Mouse (Mus musculus): ENCODE data around the gene Acta2.

Acta2 gene

DNA sequence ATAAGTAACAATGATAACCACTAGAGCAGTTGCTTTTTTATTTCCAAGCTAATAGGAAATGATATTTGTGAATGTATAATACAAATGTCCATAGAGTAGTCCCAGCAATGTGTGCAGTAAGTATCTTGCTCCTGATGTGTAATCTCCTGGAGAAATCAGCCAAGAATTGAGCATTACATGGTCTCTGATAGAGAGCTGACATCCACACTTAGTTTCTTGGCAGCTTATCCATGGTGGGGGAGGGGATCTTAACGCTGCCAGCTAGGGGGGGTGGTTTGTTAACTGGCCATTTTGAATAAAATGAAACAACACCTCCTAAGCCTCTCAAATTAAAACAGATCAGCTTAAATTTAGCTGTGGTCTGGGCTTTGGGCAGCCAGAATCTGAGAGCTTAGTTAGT, 13.6 kb upstream of the Acta2 start:
- DNase-seq = no peak

DNA sequence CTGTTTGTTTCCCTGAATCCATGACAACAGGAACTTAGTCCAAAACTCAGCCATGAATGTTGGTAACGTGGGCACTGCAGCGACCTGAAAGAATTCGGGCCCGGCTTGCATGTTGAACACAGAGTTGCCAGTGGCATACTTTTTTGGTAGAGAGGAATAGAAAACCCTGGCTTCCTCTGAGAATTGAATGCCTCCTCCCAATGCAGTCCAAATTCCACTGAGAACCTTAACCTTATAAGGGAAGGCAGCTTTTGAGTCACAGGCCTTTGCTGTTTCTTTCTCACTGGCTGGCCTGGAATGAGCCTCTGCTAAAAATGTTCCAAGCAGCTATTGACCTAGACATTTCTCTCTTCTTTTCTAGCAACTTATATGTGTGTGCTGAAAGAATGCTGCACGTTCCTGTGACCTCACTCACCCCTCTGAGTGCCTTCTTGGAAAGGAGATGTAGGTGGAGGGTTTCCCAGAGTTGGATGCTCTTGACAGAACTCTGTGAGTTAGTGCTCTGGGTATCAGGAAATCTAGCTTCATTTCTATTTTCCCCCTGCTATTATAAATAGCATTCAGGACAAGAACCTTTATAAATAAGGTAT, 10.3 kb upstream of the Acta2 start:
- DNase-seq = no peak

DNA sequence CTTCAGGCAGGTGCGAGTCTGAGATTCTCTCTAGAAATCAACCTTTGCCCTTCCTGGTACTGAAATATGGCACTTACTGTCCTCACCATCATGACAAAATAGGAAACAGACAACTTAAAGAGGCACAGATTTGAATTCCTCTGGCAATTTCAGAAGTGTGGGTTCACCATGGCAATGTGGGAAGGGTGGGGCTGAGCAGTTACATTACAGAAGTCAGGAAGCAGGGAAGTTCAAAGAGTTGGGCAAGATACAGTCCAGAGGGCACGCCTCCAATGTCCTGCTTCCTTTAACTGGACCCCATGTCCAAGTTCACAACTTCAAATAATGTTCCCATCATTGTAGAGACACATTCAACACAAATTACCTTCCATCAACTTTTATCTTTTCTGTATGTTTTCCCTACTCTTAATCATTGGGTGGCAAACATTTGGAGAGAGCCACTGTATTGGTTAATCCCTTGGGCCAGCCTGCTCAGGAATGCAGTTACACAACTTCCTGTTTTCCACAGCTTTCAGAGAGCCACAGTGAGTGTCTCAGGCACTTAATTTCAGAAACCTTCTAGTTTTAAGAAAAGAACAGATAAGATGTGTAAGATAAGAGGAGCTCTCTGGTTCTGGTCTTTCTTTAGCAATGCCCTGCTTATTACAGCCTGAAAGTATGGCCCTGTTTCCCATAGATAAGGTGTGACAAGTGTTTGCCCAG, 7.0 kb upstream of the Acta2 start:
- DNase-seq = no peak

- no peak for DNase-seq
Observed at GRCm38 (mm10) chr19:34256936-34257335, 1.5 kb upstream of the Acta2 start.

GRCm38 (mm10) chr19:34256149-34256548, 759 bp upstream of the Acta2 start:
- no peak for DNase-seq

GRCm38 (mm10) chr19:34254101-34254879, 1.1 kb downstream of the Acta2 start:
- no peak for DNase-seq

DNA sequence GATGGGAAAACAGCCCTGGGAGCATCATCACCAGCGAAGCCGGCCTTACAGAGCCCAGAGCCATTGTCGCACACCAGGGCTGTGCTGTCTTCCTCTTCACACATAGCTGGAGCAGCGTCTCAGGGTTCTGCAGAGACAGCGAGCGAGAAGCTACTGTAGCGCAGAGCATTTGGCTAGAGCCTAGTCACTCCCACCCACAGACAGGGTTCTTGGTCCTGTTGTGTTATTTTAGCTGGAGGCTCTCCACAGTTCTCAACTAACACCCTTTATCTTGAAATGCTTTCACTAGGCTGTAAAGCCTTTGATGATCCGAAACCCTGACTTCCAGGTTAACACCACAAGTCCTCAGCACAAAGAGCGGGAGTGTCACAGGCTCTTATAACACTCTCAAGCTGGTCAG, 2.9 kb downstream of the Acta2 start:
- DNase-seq = no peak

GRCm38 (mm10) chr19:34251900-34252299, 3.5 kb downstream of the Acta2 start:
- DNase-seq = no peak

DNA sequence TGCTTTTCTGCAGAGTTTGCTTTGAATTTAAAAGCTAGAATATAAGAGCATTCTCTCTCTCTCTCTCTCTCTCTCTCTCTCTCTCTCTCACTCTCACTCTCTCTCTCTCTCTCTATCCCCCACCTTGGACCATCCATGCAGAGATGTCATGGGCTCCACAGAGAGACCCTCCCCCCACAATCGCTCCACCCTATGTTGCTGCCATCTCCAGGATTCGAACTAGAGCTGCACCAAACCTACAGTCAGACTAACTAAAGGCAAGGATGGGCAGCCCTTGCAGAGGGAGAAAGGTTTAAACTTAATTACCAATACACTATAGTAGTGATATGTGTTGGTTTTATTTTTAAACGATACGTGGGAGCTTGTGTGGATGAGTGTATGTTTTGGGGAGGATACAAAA, 4.8 kb downstream of the Acta2 start:
- DNase-seq = no peak

DNA sequence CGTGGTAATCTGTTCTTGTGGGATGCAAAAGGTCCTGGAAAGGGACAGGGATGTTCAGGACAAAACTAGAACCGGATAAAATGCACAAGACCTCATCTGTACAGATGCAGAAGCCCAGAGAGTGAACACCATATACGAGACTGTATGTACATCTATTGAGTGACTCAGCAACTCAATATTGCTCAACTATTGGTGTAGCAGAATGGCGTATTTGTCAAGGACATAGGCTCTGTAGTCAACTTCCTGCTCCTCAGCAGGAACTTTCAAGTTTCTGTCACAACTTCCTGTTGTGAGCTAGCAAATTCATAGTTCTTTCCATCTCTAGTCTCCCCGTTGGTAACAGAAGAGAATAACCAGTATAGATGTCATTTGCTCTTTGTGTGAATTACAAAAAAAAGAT, 6.8 kb downstream of the Acta2 start:
- no peak for DNase-seq

DNA sequence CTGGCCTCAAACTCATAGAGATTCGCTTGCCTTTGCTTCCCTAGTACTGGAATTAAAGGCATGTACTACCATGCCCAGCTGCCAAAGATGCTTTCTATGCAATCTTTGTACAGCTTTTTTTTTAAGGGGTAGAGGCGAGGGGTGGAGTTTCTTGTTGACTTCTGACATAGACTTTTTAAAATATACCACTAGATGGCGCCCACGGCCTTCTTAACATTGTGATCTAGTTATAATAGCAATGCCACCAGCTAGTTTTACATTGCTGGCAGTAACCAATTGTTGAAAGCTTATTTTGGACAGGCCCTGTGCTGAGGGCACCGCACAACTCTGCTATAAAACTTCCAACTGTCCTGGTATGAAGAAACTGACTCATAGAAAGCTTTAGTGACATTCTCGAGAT, 11.3 kb downstream of the Acta2 start:
- DNase-seq = no peak

DNA sequence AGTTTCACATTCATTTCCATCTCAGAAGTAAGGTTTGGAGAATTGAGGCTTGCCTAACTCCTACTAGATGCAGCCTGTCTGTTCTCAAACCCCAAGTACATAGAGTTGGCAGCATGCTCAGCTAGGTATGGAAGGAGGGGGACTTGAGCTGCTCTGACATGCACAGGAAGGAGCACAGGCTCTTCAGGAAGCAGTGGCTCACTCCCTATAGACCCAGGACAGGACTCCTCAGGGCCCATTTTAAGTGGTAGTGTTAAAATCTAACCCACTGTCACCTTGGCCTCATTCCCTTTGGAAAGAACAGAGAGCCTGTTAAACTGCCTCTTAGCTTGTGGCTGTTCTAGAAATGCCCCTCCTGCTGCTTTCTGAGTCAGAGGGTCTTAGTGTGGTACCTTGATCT, 12.5 kb downstream of the Acta2 start:
- DNase-seq = no peak

GRCm38 (mm10) chr19:34241247-34241915, 14.0 kb downstream of the Acta2 start:
- DNase-seq = no peak

- no peak for DNase-seq
Observed at GRCm38 (mm10) chr19:34240273-34241039, 14.9 kb downstream of the Acta2 start.

DNA sequence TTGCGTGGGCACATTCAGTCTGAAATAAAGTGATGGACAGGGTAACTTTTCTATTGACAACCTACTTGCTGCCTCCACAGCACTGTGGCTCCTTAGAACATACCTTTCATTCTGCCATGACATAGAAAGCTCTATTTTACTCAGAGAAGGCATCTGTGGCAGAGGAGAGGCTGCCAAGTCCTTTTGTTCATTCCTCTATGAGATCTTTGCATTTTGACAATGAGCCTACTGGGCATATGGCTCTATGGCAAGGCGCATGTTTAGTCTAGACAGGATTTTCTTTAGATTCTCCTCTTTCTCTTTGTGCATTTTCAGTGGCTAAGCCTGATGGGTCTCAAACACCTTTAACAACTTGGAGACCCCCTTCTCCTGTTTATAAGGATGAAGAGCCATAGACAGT, 17.6 kb downstream of the Acta2 start:
- no peak for DNase-seq

DNA sequence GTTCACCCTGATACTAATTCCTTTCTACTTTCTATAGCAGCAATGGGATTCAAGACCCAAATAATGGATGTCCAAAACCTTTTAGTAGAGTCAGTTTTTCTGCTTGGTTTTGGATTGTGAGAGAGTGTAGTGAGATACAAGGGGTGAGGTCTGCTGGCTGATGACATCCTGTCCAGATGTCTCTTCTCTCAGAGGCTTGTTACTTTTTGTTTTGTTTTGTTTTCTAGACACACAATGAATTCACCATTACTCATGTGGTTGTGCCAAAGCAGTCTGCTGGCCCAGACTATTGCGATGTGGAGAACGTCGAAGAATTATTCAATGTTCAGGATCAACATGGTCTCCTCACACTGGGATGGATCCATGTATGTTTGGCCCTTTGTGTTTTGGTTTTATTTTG, 19.3 kb downstream of the Acta2 start:
- no peak for DNase-seq

GRCm38 (mm10) chr19:34233944-34234343, 21.4 kb downstream of the Acta2 start:
- DNase-seq = no peak

GRCm38 (mm10) chr19:34232326-34232725, 23.1 kb downstream of the Acta2 start:
- no peak for DNase-seq

- no peak for DNase-seq
Observed at GRCm38 (mm10) chr19:34231596-34231995, 23.8 kb downstream of the Acta2 start.

DNA sequence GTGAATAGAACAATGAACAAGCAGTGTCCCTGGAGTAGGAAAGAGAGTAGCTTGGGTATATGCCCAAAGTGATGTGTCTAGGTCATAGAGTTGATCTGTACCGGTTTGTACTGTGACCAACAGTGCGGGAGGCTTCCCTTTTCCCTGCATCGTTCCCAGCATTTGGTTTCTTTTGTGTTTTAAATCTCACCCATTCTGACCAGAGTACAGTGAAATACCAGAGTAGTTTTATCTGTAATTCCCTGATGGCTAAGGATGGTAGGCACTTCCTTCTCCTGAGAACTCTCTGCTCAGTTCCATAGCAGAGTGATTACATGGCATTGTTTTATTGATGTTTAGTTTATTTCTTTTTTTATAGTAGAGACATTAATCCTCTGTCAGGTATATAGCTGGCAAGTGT, 32.6 kb downstream of the Acta2 start:
- no peak for DNase-seq

- no peak for DNase-seq
Observed at GRCm38 (mm10) chr19:34220732-34221380, 34.5 kb downstream of the Acta2 start.

- no peak for DNase-seq
Observed at GRCm38 (mm10) chr19:34219260-34219968, 36.0 kb downstream of the Acta2 start.
